Mouse (Mus musculus): ENCODE results near the gene 3110040M04Rik. TPM values are rescaled to one million over a fixed set of nuclear protein-coding genes. Genes with fewer than 3 reads are reported as not detected.

3110040M04Rik gene
- polyA plus RNA-seq, 1 experiment from 2014 or later: not detected

GRCm38 (mm10) chr1:151244013-151244412 is 40.1 kb downstream of the 3110040M04Rik start:
- H3K4me2 ChIP-seq (replicated peaks): no peak overlapping the region

GRCm38 (mm10) chr1:151244761-151245160 is 40.8 kb downstream of the 3110040M04Rik start:
- H3K4me3 ChIP-seq: no peak overlapping the region
- no peak overlapping the region for H3K4me2 ChIP-seq (replicated peaks)
- H3K9me3 ChIP-seq: no peaks in the 10 kb centered on the region; the same call in 1 of the 2 replicates
- no peaks in the 10 kb centered on the region for H3K27me3 ChIP-seq
- H3K4me1 ChIP-seq: no peaks in the 10 kb centered on the region
- 92% methylated on average over 4 of the region's 4 CpGs for WGBS
- H3K27ac ChIP-seq: no peak overlapping the region
- ATAC-seq (ENCODE audit: insufficient number of reproducible peaks, insufficient read depth, low FRiP score, low TSS enrichment): no peak
- no peaks in the 10 kb centered on the region for H3K36me3 ChIP-seq
- no peak overlapping the region for H3K9ac ChIP-seq

More at GRCm38 (mm10) chr1:151244013-151244412, 40.1 kb downstream of the 3110040M04Rik start:
- Histone ChIP-seq H3K9me3 (no peaks in the 10 kb centered on the region; the same call in 1 of the 2 replicates), H3K27ac (no peak overlapping the region), H3K27me3 (no peaks in the 10 kb centered on the region), H3K4me1 (no peaks in the 10 kb centered on the region), H3K4me3 (no peak overlapping the region), H3K9ac (no peak overlapping the region), H3K36me3 (no peaks in the 10 kb centered on the region)
- 82% methylated on average over 5 of the region's 5 CpGs for WGBS
- no peak for ATAC-seq (ENCODE audit: insufficient number of reproducible peaks, insufficient read depth, low FRiP score, low TSS enrichment)

GRCm38 (mm10) chr1:151245165-151245564 is 41.2 kb downstream of the 3110040M04Rik start:
- Histone ChIP-seq H3K9ac (no peak overlapping the region), H3K4me3 (no peak overlapping the region), H3K27me3 (no peaks in the 10 kb centered on the region), H3K27ac (no peak overlapping the region), H3K4me1 (no peaks in the 10 kb centered on the region), H3K9me3 (no peaks in the 10 kb centered on the region; the same call in 1 of the 2 replicates), H3K4me2 (replicated peaks) (no peak overlapping the region), H3K36me3 (no peaks in the 10 kb centered on the region)
- WGBS: 85% methylated on average over 10 of the region's 10 CpGs
- ATAC-seq (ENCODE audit: insufficient number of reproducible peaks, insufficient read depth, low FRiP score, low TSS enrichment): no peak

GRCm38 (mm10) chr1:151245846-151246245 is 41.9 kb downstream of the 3110040M04Rik start:
- Histone ChIP-seq H3K9ac (no peak overlapping the region), H3K27ac (no peak overlapping the region), H3K4me1 (no peaks in the 10 kb centered on the region), H3K4me2 (replicated peaks) (no peak overlapping the region), H3K4me3 (no peak overlapping the region), H3K27me3 (no peaks in the 10 kb centered on the region), H3K9me3 (no peaks in the 10 kb centered on the region), H3K36me3 (no peaks in the 10 kb centered on the region)
- WGBS: 70% methylated on average over 2 of the region's 2 CpGs
- no peak for ATAC-seq (ENCODE audit: insufficient number of reproducible peaks, insufficient read depth, low FRiP score, low TSS enrichment)

GRCm38 (mm10) chr1:151250109-151250508 is 46.2 kb downstream of the 3110040M04Rik start:
- Histone ChIP-seq H3K4me3 (no peak overlapping the region), H3K27me3 (no peaks in the 10 kb centered on the region), H3K9me3 (no peaks in the 10 kb centered on the region), H3K4me2 (replicated peaks) (no peak overlapping the region), H3K36me3 (no peaks in the 10 kb centered on the region), H3K9ac (no peak overlapping the region), H3K27ac (no peak overlapping the region), H3K4me1 (peaks cover 4% of the 10 kb centered on the region)
- ATAC-seq (ENCODE audit: insufficient number of reproducible peaks, insufficient read depth, low FRiP score, low TSS enrichment): no peak
- WGBS: 79% methylated on average over 3 of the region's 3 CpGs

- Histone ChIP-seq H3K4me2 (replicated peaks) (no peak overlapping the region), H3K27ac (no peak overlapping the region), H3K9ac (no peak overlapping the region), H3K9me3 (no peaks in the 10 kb centered on the region), H3K4me3 (no peak overlapping the region), H3K36me3 (no peaks in the 10 kb centered on the region), H3K27me3 (no peaks in the 10 kb centered on the region), H3K4me1 (peaks cover 4% of the 10 kb centered on the region)
- ATAC-seq (ENCODE audit: insufficient number of reproducible peaks, insufficient read depth, low FRiP score, low TSS enrichment): no peak
- 58% methylated on average over 18 of the region's 18 CpGs for WGBS
These were observed 46.7 kb downstream of the 3110040M04Rik start for GRCm38 (mm10) chr1:151250529-151251193.

GRCm38 (mm10) chr1:151251194-151252010 is 47.5 kb downstream of the 3110040M04Rik start:
- Histone ChIP-seq H3K4me1 (peaks cover 4% of the 10 kb centered on the region), H3K4me3 (no peak overlapping the region), H3K9me3 (no peaks in the 10 kb centered on the region), H3K36me3 (no peaks in the 10 kb centered on the region), H3K27me3 (no peaks in the 10 kb centered on the region), H3K4me2 (replicated peaks) (no peak overlapping the region), H3K27ac (no peak overlapping the region), H3K9ac (no peak overlapping the region)
- WGBS: 76% methylated on average over 14 of the region's 14 CpGs
- ATAC-seq (ENCODE audit: insufficient number of reproducible peaks, insufficient read depth, low FRiP score, low TSS enrichment): no peak

Other genes starting within 250 kb of the 3110040M04Rik start
- gene Hmcn1, start 210.7 kb upstream of the 3110040M04Rik start, polyA plus RNA-seq (2016; fragmentation: Nextera tagmentation; extraction: Ambion mirVana): 30.1 and 35.9 TPM in 2 replicates
- gene Gm47985, start 21.6 kb upstream of the 3110040M04Rik start, polyA plus RNA-seq (2016; fragmentation: Nextera tagmentation; extraction: Ambion mirVana): 0.92 and 1.2 TPM in 2 replicates
- gene Gm8947, start 11.7 kb upstream of the 3110040M04Rik start, polyA plus RNA-seq (2016; fragmentation: Nextera tagmentation; extraction: Ambion mirVana): 0.25 and 0.37 TPM in 2 replicates
- not detected in 2 replicates for gene Gm47995, start 5.7 kb upstream of the 3110040M04Rik start, polyA plus RNA-seq (2016; fragmentation: Nextera tagmentation; extraction: Ambion mirVana)
- gene Gm47996, start 6.0 kb downstream of the 3110040M04Rik start, polyA plus RNA-seq (2016; fragmentation: Nextera tagmentation; extraction: Ambion mirVana): not detected in 2 replicates
- 351 and 372 TPM in 2 replicates for gene Ivns1abp, start 140.4 kb downstream of the 3110040M04Rik start, polyA plus RNA-seq (2016; fragmentation: Nextera tagmentation; extraction: Ambion mirVana)
- 24.8 and 30.6 TPM in 2 replicates for gene Swt1, start 224.3 kb downstream of the 3110040M04Rik start, polyA plus RNA-seq (2016; fragmentation: Nextera tagmentation; extraction: Ambion mirVana)
- 54.8 and 55.7 TPM in 2 replicates for gene Trmt1l, start 224.4 kb downstream of the 3110040M04Rik start, polyA plus RNA-seq (2016; fragmentation: Nextera tagmentation; extraction: Ambion mirVana)